Mouse (Mus musculus): ENCODE results near the gene Arhgef28.

Gene Arhgef28

DNA sequence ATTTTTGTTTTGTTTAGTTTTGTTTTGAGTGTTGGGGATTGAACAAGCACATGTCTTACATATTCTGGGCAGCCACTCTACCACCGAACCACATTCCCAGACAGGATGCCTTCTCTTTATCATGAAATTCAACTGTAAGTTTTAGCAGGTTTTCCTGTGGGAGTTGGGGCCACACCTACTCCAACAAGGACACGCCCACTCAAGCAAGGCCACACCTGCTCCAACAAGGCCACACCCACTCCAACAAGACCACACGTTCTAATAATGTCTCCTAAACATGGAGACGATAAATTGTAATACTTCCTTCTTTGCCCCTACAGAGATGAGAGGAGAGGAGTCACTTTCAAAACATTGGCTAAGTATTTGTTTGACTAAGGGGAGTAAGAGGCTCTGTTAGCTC, 197.2 kb downstream of the Arhgef28 start:
- DNase-seq: no peak

DNA sequence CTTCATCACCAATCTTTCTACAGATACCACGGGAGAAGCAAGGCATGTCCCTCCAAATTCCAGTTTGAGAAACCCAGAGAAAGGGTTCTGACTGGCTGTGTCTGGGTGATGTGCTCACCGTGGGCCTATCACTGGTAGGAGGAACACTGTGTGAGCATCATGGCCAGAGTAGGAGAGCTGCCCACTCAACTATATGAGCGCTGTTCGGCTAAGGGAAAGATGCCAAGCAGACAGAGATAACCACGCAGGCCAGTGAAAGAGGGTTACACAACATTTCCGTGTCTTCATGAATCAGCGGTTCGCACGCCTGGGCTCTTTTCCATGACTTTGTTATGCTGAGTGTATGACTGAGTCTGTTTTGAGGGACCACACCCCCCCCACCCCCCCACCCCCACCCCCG, 197.7 kb downstream of the Arhgef28 start:
- DNase-seq: no peak

DNA sequence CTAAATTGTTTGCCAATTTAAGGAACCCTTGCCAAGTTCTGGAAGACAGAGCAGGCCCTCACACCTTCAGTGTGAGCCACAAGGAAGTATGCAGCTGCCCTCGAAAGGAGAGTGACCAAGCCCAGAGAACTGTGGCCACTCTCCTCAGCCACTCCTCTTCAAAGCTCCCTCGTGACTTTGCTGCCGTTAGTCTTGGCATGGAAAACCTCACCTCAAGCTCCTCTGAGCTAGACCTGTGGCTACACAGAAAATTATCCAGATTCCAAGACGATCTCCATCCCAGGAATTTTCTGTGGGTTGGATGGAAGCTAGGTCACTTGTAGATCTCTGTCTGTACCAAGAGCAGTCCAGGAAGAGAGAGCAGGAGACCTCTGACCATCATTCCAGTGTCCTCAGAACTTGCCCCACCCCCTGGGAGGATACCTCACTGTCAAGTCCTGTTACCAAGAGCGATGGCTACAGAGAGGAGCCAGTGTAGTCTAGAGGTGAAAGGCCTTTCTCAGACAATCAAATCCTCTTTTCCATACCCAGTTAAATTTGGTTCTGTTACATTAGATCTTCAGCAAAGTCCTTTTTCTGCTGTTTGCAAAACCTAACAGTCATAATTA, 200.5 kb downstream of the Arhgef28 start:
- no peak for DNase-seq

DNA sequence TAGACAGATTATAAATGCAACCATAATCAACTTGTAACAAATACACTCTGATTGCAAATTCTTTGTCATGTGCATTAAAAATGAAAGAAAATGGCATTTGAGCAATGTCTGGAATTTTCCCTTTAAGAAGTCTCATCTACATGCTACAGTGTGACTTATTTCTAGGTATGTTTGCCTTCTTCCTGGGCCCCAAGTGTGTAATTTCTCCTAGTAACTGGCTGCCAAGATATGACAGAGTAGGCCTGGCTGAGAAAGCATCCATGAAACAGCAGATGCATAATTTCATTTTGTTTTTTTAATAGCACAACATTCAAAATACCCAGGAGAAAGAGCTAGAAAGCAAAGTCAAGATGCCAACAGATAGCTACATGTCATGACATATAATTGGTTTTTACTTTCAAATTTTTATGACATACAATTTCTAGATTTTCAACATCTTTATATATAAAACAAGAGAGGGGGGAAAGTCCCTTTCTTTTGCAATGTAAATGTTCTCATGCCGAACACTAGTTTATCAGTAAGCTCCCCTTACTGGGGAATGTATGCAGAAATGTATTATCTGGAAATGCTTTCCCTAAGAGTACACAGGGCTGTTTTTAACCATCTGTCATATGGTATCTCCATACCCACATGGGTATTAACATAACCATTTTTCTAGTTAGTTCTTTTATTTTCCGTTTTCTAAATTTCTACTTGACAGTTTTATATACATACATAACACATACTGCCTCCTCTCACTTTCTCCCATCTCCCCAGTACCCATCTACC, 201.4 kb downstream of the Arhgef28 start:
- no peak for DNase-seq

DNA sequence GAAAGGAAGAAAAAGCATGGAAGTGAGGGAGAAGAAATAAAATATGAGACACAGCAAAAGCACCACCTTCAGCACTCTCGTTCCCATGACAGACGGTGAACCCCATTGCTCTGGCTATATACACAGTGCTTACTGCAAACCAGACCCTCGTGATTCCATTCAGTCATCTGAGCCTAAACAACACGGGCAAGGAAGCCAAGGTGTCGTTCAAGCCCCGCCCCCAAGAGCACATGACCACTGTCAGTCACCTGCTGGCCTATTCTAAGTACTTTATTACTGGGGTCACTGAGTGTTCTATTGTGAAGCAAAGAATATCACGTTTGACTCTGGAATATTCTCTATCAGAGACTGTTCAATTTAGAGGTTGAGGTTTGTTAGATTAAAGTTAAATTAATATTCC, 202.5 kb downstream of the Arhgef28 start:
- DNase-seq: no peak

DNA sequence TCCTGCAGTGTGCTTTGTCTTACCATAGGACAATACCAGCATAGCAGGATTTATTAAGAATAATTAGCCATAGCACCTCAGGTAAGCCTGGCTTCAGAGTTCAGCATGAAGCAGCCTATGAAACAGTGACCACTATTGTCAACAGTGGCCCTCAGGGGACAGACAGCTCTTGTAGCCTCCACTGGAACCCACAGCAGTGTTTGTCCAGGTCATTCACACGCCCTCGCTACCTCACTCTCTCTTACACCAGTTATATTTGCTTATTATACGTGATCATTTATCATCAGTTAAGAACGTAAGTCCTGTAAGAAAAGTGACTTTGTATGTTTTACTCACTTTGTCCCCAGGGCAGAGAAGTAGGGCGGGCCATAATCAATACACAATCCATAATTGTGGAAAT, 203.6 kb downstream of the Arhgef28 start:
- no peak for DNase-seq

DNA sequence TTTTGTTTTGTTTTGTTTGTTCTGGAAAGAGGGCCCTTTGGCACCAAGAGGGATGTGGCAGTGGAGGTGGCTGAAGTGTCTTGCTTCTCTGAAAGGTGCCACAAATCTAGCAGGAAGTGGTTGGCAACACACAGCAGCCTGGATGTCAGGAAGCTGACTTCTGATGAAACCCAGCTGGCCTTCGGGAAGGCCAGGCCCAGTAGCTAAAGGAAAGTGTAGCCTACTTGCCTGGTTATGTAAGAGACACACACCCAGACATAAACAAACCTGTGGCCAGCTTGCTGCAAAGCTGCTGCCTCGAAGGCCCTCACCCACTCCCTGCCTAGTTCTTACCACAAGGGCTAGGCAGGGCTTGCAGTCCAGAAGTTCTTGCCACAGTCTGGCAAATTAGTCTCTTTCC, 204.1 kb downstream of the Arhgef28 start:
- no peak for DNase-seq

DNA sequence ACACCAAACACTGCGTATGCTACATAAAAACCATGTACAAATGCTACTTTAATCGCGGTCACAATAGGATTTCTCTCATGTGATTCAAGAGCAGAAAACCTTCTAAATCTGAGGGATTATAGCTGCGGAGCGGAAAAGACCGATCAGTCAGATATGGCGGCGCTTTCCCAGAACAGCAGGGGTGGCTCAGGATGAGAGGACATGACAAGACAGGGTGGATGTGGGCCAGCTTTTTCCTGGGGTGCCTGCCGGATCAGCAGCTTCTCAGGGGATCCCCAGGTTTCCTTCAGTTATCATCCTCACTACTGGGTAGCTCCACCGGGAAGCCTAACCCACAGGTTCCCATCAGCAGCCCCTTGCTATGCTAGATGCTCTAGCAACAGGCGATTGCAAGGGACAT, 204.5 kb downstream of the Arhgef28 start:
- no peak for DNase-seq

DNA sequence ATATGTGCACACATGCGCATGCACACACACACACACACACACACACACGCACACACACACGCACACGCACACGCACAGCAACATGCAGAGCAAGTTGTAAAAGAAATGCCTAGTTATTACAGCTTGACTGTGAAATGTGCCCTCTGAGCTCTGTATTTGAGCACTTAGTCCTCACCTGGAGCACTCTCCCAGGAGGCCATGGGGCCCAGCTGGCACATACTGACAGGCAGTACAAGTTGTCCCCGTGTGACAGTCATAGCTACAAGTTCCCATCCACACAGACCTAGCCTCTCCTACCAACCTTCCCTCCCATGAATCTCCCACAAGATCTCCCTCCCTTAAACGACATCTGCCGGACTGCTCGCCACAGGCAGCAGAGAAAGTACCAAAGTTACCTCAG, 205.4 kb downstream of the Arhgef28 start:
- DNase-seq: no peak

DNA sequence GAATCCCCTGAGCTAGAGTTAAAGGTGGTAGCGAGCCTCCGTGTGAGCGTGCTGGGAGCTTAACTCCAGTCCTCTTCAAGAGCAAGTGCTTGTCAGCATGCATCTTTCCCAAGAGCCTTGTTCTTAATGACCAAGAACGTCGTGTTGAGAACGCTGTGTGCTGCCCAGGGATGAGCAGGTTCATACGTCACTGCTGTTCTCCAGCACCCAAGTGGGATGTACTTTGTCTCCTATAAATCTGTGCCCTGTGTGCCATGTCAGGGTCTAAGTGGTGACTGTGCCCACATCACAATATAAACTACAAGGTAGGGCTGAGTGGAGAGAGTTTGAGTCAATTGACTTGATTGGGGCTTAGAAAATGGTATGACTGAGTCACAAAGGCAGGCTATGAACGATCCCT, 207.1 kb downstream of the Arhgef28 start:
- no peak for DNase-seq

DNA sequence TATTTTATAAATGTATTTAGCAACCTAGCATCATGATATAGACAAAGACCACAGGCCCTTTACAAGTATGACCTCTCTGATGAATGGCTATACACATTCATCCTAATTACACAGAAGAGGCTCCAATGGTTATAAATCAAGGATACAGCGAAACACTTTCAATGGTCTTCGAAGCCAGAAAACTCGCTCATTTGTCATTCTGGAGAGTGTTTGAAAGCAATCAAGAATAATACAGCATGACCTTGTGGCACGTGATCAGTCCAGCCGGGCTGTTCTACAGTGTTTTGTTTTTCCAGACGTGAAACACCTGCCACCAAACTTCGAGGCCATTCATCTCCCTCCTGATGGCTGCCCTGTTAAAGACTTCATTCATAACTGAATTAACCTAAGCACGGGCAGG, 207.7 kb downstream of the Arhgef28 start:
- no peak for DNase-seq

DNA sequence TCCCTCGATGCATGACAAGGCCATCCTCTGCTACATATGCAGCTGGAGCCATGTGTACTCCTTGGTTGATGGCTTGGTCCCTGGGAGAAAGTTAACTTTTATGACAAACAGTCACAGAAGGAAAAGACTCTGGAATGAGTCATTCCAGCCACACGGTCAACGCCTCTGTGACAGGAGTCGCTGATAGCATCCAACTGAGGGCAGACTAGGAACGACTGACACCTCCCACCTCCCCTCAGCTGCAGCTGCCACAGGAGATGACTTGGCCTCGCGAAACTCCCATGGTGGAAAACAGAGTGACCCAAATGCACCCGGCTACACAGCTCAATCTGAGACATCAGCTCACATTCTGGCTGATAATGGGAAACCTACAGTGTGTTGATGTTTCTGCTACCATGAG, 215.3 kb downstream of the Arhgef28 start:
- DNase-seq: no peak

DNA sequence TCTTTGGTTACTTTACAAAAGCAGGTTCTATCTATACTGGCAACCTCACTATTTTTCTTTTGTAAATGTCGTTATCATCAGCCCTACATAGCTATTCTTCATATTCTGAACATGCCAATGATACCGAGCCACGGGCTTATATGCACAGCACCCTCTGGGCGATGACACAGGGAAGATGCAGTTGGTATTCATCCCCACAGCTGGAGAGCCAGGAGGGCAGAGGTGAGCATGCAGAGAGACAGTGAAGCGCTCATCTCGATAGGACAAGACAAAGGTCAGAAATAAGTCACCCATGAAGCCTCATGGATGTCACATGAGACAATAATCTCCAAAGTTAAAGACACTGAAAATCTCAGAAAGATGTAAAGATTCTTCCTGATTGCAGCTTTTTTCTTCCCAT, 217.4 kb downstream of the Arhgef28 start:
- DNase-seq: no peak

DNA sequence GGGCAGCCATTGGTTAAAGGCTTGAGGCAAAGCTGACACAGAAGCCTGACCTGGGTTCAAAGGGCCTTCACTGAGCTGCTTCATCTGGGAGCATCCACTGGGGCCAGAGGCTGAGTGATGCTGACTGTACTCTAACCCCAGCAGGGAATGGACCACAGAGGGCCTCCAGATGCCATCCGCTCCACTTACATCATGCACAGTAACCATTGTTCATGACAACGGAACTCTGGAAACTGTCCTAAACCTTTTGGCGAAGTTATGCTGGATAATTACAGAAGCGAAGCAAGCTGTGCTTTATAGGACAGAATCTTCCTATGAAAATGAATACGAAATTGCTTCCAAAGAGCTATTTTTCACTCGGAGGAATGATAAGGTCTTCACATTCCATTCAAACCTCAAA, 219.5 kb downstream of the Arhgef28 start:
- no peak for DNase-seq

DNA sequence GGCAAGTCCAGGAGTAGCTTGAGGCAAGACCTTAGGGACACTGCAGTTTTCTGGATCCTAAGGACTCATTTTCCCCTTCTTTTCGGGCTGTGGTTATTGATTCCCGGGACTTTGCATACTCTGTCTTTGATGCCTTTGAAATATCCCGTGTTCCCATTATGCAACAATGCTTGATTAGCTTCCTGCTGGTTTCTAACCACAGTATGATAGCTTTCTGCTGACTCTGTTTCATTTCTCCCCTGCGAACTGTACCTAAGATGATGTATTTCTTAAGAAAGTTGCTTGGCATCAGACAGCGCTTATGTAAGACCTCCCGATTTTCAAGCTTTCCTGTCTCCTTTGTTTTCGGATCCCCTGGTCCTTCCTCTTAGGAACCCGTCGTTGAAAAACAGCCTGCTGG, 229.1 kb downstream of the Arhgef28 start:
- DNase-seq: no peak

DNA sequence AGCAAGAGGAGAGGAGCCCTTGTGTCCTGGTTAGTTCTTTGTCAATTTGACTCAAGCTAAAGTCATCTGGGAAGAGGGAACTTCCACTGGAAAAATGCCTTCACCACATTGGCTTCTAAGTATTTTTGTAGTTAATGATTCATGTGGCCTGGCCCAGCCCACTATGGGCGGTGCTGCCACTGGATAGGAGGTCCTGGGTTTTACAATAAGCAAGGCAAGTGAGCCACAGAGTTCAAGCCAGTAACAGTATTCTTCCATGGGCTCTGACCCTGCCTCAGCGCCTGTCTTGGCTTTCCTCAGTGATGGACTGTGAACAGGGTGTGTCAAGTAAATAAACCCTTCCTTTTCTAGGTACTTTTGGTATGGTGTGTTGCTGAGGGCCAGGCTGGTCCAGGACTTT, 229.6 kb downstream of the Arhgef28 start:
- DNase-seq: no peak

DNA sequence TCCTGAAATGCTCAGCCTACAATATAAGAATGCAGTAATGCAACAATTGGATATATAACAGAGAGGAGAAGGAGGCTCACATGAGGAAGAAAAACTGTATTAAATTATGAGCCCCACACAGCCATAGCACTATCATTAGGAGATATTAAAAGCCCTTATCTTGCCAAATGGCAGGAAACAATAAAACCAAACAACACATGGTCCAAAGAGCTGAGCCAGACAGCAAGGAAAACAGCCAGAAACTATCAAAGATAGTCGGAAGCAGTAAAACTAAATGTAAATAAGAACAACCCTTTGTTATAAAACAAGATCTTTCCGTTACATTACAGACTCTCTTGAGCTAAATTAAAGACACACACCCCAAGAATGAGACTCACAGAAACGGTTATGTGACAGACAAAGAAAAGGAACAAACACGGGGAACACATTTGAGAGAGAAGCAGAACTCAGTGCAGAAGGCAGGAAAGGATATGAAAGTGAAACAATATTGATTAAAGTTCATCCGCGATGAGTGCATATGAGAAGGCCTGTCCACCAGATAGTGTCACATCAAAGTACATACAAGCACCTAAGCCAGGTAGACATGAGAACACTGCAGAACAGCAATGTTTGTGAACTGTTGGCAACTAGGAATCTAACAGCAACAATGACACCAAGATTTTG, 231.6 kb downstream of the Arhgef28 start:
- DNase-seq: no peak

DNA sequence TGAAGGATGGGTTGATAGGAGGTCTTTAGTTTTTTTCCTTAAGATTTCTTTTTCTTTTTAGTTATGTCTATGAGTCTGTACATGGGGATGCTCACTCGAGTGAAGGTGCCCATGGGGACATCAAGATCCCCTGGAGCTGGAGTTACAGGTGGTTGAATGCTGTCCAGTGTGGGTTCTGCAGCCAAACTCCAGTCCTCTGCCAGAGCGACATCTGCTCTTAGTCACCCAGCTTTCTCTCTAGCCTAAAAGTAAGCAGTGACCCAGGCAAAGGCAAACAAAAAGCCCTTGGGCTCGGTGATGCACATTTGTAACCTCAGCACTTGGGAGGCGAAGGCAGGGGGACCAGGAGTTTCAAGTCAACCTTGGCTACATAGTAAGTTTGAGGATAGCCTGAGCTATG, 232.3 kb downstream of the Arhgef28 start:
- DNase-seq: no peak

DNA sequence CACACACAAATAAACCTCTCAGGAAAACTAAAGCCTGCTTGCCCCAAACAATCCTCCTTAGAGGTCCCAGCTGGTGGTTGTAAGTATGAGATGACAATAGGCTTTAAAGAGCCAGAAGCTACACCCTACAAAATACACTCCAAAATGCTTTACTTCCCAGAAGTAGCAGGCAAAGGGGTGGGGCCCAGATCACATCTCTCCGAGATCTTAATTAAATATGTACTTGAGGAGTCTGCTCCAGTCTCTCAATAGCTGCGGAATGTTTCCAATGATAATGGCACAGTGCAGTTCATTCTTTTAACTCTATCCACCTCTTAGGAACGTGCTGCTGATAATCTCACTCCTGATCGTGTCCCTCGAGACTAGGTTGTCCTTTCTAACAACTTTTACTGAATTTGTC, 240.2 kb downstream of the Arhgef28 start:
- no peak for DNase-seq

DNA sequence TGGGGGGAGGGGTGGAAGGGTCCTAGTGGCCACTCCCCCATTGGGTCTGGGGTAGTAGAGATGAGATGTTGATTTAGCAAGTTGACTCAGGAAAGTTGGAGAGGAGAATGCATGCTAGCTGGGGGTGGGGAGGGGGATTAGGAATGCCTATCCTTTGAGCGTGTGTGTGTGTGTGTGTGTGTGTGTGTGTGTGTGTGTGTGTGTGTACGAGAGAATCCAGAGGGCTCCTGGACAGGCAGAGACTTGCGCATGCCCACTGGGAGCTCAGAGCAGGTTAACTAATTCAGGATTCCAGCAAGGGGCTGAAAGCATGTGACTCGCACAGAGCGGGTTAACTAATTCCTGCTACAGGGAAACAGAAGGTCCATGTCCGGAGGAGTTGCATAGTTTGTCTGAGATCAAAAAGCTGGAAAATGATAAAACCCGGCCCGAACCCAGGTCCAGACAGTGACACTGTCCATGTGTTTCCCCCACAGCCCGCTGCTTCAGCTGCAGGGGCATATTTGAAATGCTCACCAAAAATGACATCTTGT, 241.3 kb downstream of the Arhgef28 start:
- no peak for DNase-seq

DNA sequence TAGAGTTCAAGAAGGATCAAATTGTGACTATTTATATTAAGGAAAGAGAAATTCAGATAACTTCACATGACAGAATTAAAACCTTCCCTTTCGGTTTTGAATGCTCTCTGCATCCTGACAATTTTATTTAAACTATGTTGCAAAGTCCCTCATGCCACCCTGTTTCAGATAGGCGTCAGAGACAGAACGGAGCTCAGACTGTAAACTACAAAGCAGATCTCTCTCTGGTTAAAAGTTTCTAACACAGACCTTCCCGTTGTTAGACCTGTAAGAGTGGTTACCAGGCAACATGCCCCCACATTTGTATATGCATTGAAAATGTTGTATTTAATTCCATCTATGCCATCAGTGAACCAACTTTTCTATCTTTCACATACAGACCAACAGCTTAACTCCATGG, 246.1 kb downstream of the Arhgef28 start:
- no peak for DNase-seq

DNA sequence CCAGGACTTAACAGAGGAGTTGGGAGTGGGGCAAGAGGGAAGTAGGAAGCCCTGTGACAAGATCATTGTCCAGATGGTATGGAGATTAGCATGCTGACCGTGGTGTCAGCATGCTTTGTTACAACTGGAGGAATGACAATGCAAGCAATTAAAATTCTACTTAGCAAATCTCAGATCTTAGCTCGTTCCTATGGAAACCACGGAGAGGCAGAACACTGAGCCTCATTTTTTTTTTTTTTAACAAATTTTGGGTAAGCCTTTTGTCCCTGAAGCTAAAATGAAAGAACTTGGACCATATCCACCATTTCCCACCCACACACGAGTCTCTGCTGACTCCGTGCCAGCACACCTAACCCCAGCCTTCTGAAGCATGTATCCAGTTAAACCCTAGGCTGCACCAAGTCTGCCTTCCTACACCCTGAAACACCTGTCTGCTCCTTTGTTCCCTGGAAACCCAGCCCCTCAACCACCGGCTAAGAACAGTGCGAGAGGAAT, 246.8 kb downstream of the Arhgef28 start:
- DNase-seq: no peak

DNA sequence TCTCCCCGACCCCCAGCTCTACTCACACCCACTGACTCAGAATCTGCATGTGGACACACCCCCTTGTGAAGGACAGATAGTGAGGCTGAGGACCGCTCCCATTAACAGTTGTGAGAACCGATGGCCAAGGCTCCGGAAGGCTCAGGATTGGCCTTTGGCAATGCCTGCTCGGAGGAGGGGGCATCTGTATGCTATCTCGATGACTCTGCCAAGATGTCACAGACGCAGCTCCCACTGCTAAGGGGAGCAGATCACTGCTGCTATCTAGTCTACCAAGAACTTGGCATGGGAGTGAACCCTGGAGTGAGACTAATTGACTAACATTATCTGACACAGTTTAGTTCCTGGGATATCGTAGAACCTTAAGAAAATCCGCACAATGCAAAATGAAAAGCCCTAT, 250.5 kb downstream of the Arhgef28 start:
- DNase-seq: no peak

DNA sequence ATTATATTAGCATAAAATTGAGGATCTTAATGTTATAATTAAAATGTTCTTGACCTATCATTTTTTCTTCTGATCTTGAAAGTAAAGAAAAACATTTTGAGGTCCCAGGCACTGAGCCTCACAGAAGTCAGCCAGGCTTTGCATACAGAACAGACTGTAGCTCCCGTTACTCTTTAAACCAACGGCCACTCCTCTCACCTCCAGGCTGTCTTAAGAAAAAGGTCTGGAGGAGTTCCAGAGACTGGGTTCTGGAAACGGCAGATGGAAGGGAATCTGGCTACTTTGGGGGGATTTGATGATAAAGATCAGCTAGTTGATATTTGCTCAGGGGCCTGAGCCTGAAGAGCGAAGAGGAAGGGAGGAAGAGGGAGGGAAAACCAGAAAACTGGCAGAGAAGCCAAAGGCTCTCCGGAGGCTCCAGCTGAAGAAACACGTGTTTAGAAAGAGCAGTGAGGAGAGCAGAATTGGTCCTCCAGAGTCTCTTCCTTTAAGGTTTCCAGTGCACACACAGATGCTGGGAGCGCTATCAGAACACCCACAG, 251.2 kb downstream of the Arhgef28 start:
- no peak for DNase-seq

Measured in cerebellum, adult 11-12 months (tissue).